Mouse (Mus musculus) telencephalon, adult 2 months (tissue): Measurements from ENCODE around the gene Lhx8.

ENCODE experiments used
- DNase-seq: peaks from one replicate; pipeline ENCODE4 v3.0.0-alpha.2; 2011; ENCODE audit warnings: low read depth, low spot score

Lhx8 gene

GRCm38 (mm10) chr3:154330181-154331002, at the start of gene Lhx8:
Lhx8 (minus strand) TSS chr3:154330659.
- DNase-seq: no peak

- DNase-seq: peak; percentile 2
Measured at GRCm38 (mm10) chr3:154373536-154373935, 43.1 kb upstream of the Lhx8 start.

- DNase-seq: no peak
Measured at GRCm38 (mm10) chr3:154372688-154373087, 42.2 kb upstream of the Lhx8 start.

- no peak for DNase-seq
Measured at GRCm38 (mm10) chr3:154367327-154367726, 36.9 kb upstream of the Lhx8 start.

- DNase-seq: no peak
Measured at GRCm38 (mm10) chr3:154364604-154365209, 34.2 kb upstream of the Lhx8 start.

GRCm38 (mm10) chr3:154363507-154363906, 33.0 kb upstream of the Lhx8 start:
- no peak for DNase-seq

- DNase-seq: no peak
Measured at GRCm38 (mm10) chr3:154359231-154359630, 28.8 kb upstream of the Lhx8 start.

GRCm38 (mm10) chr3:154340294-154340914, 9.9 kb upstream of the Lhx8 start:
- no peak for DNase-seq

GRCm38 (mm10) chr3:154339649-154340260, 9.3 kb upstream of the Lhx8 start:
- no peak for DNase-seq

- no peak for DNase-seq
Measured at GRCm38 (mm10) chr3:154334806-154335205, 4.3 kb upstream of the Lhx8 start.

GRCm38 (mm10) chr3:154333401-154333999, 3.0 kb upstream of the Lhx8 start:
- DNase-seq: no peak

- no peak for DNase-seq
Measured at GRCm38 (mm10) chr3:154332941-154333340, 2.5 kb upstream of the Lhx8 start.

GRCm38 (mm10) chr3:154332213-154332530, 1.7 kb upstream of the Lhx8 start:
- DNase-seq: no peak

GRCm38 (mm10) chr3:154331506-154332212, 1.2 kb upstream of the Lhx8 start:
- DNase-seq: no peak

- no peak for DNase-seq
Measured at GRCm38 (mm10) chr3:154331003-154331340, 513 bp upstream of the Lhx8 start.

GRCm38 (mm10) chr3:154329323-154330180, 907 bp downstream of the Lhx8 start:
- no peak for DNase-seq

GRCm38 (mm10) chr3:154328721-154329322, 1.6 kb downstream of the Lhx8 start:
- DNase-seq: no peak

GRCm38 (mm10) chr3:154327883-154328720, 2.4 kb downstream of the Lhx8 start:
- DNase-seq: no peak
